Mouse (Mus musculus) ES-Bruce4 (cell line): ENCODE measurements around the gene Serpinb9c. TPM values are rescaled to one million over a fixed set of nuclear protein-coding genes. Genes with fewer than 3 reads are reported as not detected.
"Not testable (repeated sequence)": the region's sequence is repeated elsewhere in the genome, so short reads cannot be mapped to it uniquely, and the experiment has no call there.

Source experiments
- H3K27ac ChIP-seq: 2 replicates; pipeline ENCODE4 v1.5.1; 2012; ENCODE audit warnings: low read length, inconsistent platforms; ENCODE audit not compliant: insufficient read depth
- H3K27me3 ChIP-seq: 2 replicates; pipeline ENCODE4 v1.6.1; 2012; ENCODE audit warnings: mild to moderate bottlenecking, low read length, inconsistent platforms; ENCODE audit not compliant: control insufficient read depth, poor library complexity, insufficient read depth, severe bottlenecking
- H3K36me3 ChIP-seq: 2 replicates; pipeline ENCODE4 v1.6.1; 2012; ENCODE audit warnings: inconsistent platforms, mild to moderate bottlenecking, low read length, moderate library complexity; ENCODE audit not compliant: control insufficient read depth, poor library complexity, insufficient read depth, severe bottlenecking
- H3K4me1 ChIP-seq: one replicate; pipeline ENCODE4 v1.8.1; 2011; ENCODE audit warnings: low read length; ENCODE audit not compliant: control insufficient read depth, insufficient read depth
- H3K4me3 ChIP-seq: 2 replicates; pipeline ENCODE4 v1.5.1; 2011; ENCODE audit warnings: low read depth, mild to moderate bottlenecking, low read length
- H3K9ac ChIP-seq: 2 replicates; pipeline ENCODE4 v1.6.1; 2012; ENCODE audit warnings: low read depth, mild to moderate bottlenecking, inconsistent platforms; ENCODE audit not compliant: poor library complexity, severe bottlenecking
- H3K9me3 ChIP-seq: replicated peaks from 2 replicates; pipeline ENCODE4 v1.6.1; 2012; ENCODE audit warnings: mild to moderate bottlenecking, low read length, inconsistent platforms; ENCODE audit not compliant: control insufficient read depth, poor library complexity, insufficient read depth, severe bottlenecking
- CTCF ChIP-seq: IDR thresholded peaks from one replicate; pipeline ENCODE4 v1.8.1; 2011; ENCODE audit warnings: low read depth, low read length
- EP300 ChIP-seq: IDR thresholded peaks from 2 replicates; pipeline ENCODE4 v1.6.1; 2011; ENCODE audit warnings: low read depth, low read length; ENCODE audit not compliant: insufficient read depth
- POLR2A ChIP-seq: IDR thresholded peaks from one replicate; pipeline ENCODE4 v1.8.1; 2011; ENCODE audit warnings: low read length; ENCODE audit not compliant: insufficient read depth
- polyA plus RNA-seq: library from polyadenylated mRNA; stranded (reverse); fragments of >200 nt; gene quantifications from 2 replicates; pipeline ENCODE4 v1.2.4, GENCODE M21; 2011; ENCODE audit warnings: low read depth; ENCODE audit not compliant: missing spikeins, insufficient read depth, insufficient read length

The Serpinb9c gene
- polyA plus RNA-seq = not detected in 2 replicates

- Histone ChIP-seq H3K27me3 (no peaks in the 10 kb centered on the region), H3K9me3 (no peaks in the 10 kb centered on the region), H3K27ac (no peak within 1 kb of the TSS), H3K4me1 (no peaks in the 10 kb centered on the region), H3K36me3 (no peaks in the 10 kb centered on the region), H3K9ac (no peak within 1 kb of the TSS), H3K4me3 (no peak within 1 kb of the TSS)
- TF ChIP-seq POLR2A (no peak), CTCF (no peak), EP300 (no peak)
These were observed at the start of gene Serpinb9c for GRCm38 (mm10) chr13:33159642-33160041. Gene Serpinb9c, minus strand, starts transcription at chr13:33159742.

GRCm38 (mm10) chr13:33199740-33200139 lies 40.2 kb upstream of the Serpinb9c start:
- no peaks in the 10 kb centered on the region for H3K4me1 ChIP-seq
- H3K9me3 ChIP-seq = no peaks in the 10 kb centered on the region
- TF ChIP-seq EP300 (no peak), POLR2A (no peak), CTCF (no peak)
- no peak overlapping the region for H3K27ac ChIP-seq
- H3K27me3 ChIP-seq = no peaks in the 10 kb centered on the region
- H3K36me3 ChIP-seq = no peaks in the 10 kb centered on the region
- no peak overlapping the region for H3K9ac ChIP-seq
- no peak overlapping the region for H3K4me3 ChIP-seq

- TF ChIP-seq POLR2A (no peak), EP300 (no peak), CTCF (no peak)
- Histone ChIP-seq H3K27ac (no peak within 1 kb of the TSS), H3K9ac (no peak within 1 kb of the TSS), H3K4me1 (no peaks in the 10 kb centered on the region), H3K4me3 (no peak within 1 kb of the TSS), H3K27me3 (no peaks in the 10 kb centered on the region), H3K36me3 (no peaks in the 10 kb centered on the region), H3K9me3 (no peaks in the 10 kb centered on the region)
These were observed 33.1 kb upstream of the Serpinb9c start, which contains the start of gene Serpinb9d for GRCm38 (mm10) chr13:33192659-33193058. Gene Serpinb9d, plus strand, starts transcription at chr13:33192959.

- not testable (repeated sequence) for H3K9ac ChIP-seq, H3K36me3 ChIP-seq, H3K9me3 ChIP-seq, H3K4me1 ChIP-seq, H3K4me3 ChIP-seq, H3K27me3 ChIP-seq, H3K27ac ChIP-seq
These were observed 30.9 kb upstream of the Serpinb9c start for GRCm38 (mm10) chr13:33190486-33190885.

GRCm38 (mm10) chr13:33141435-33141834 lies 18.1 kb downstream of the Serpinb9c start:
- H3K27me3 ChIP-seq = no peaks in the 10 kb centered on the region
- no peaks in the 10 kb centered on the region for H3K36me3 ChIP-seq
- TF ChIP-seq CTCF (no peak), POLR2A (no peak), EP300 (no peak)
- no peak overlapping the region for H3K9ac ChIP-seq
- no peaks in the 10 kb centered on the region for H3K4me1 ChIP-seq
- H3K9me3 ChIP-seq = 0 out of 2 replicates have a peak, but pooled peaks cover 2% of the 10 kb centered on the region
- H3K4me3 ChIP-seq = no peak overlapping the region
- no peak overlapping the region for H3K27ac ChIP-seq

GRCm38 (mm10) chr13:33137717-33138116 lies 21.8 kb downstream of the Serpinb9c start:
- Histone ChIP-seq H3K9ac (no peak overlapping the region), H3K27ac (no peak overlapping the region), H3K36me3 (no peaks in the 10 kb centered on the region), H3K27me3 (no peaks in the 10 kb centered on the region), H3K9me3 (no peaks in the 10 kb centered on the region), H3K4me3 (no peak overlapping the region), H3K4me1 (no peaks in the 10 kb centered on the region)
- TF ChIP-seq CTCF (no peak), POLR2A (no peak), EP300 (no peak)
